Mouse (Mus musculus) cortical plate, adult 2 months (tissue): Measurements from ENCODE around the gene Olfr642.

ENCODE experiments used
- CTCF ChIP-seq: fragments of 200-500 bp; IDR thresholded peaks from 2 replicates; pipeline ENCODE4 v1.5.1; 2011; ENCODE audit warnings: mild to moderate bottlenecking, control low read depth, low read length; ENCODE audit not compliant: insufficient read depth; ENCODE audit errors: extremely low read depth
- POLR2A ChIP-seq: fragments of 200-500 bp; IDR thresholded peaks from 2 replicates; pipeline ENCODE4 v1.6.1; 2011; ENCODE audit warnings: mild to moderate bottlenecking, low read length, control low read depth; ENCODE audit not compliant: insufficient read depth; ENCODE audit errors: extremely low read depth

DNA sequence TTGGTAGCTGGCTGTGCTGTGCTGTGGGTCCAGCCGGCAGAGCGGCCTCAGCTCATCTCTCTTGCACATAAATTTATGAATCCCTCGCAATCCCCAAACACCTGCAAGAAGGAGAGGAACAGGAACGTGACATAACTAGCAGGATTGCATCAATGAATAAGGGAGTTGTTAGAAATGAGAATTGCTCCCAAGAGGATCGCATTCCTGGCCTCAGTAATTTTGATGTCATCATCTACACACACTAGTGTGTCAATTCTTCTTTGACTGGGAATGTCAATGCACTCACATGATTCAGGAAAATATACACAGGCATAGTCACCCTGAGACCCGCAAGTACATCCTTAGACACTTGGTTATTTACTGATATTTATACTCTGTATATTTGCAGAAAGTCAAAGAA, 27.0 kb downstream of the Olfr642 start, which contains the start of gene Olfr640:
- no peak for TF ChIP-seq CTCF
- no peak for TF ChIP-seq POLR2A
